Mouse (Mus musculus): ENCODE data around the gene Leo1.
"Not testable (repeated sequence)": the region's sequence is repeated elsewhere in the genome, so short reads cannot be mapped to it uniquely, and the experiment has no call there.

The Leo1 gene

DNA sequence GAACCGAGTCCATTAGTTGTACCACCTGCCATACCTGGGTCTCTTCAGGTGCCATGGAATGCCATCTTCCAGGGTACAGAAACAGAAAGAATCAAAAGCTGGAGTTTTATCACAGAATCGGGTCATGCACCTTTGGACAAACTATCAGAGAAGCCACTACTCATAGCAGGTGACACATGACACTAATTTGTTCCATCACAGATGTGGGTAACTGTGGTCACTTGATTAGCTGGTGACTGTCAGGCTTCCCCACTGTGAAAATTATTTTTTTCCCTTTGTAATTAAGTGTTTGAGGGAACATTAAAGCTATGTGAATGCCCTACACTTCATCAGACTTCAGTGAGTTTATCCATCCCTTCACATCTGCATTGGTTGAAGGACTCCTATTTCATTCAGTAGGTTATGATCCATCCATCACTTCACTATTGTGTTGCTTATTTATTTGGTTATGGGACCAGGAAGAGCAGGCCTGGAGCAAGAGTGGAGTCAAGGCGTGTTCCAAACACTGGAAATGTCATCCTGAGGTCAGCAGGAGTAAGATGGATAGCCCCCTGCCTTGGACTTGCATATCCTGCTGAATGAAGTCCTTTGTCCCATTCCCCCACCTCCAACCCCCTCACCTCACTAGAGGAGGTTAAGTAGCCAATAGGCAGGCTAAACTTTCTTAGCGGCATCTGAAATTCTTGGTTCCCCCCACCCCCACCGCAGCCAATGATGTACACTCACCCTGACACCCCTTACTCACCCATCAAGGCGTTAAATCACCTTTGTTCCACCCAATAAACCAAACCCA lies 16.8 kb upstream of the Leo1 start:
- ATAC-seq (ENCODE audit: insufficient number of reproducible peaks, low FRiP score, low TSS enrichment), result no peak

DNA sequence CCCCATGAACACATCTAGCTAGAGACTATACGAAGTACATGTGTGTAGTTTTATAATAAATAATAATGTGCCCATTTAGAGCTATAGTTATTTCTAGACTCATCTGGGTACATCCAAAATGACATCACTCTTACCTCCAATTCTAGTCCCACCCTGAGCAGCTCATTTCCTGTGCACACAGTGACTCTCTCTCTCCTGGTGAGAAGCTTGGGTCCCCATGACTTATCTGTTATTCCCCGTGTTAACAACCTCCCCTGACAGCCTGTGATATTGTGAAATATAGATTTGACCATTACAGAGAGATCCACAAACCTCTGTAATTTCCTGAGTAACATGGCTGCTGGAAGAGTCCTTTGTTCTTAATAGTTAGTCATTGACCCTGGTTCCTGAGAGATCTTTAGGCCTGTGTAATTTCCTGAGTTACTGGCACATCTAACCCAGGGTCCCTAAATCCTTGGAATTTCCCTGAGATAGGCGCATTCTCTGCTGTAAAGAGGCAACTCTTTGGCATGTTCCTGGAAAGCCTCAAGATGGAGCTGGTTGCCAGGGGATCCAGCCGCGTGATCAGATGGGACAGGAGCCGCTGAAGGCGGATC lies 15.4 kb upstream of the Leo1 start:
- no peak for ATAC-seq (ENCODE audit: insufficient number of reproducible peaks, low FRiP score, low TSS enrichment)

- peak; percentile 91 for ATAC-seq (ENCODE audit: insufficient number of reproducible peaks, low FRiP score, low TSS enrichment)
These were observed 13.7 kb upstream of the Leo1 start for GRCm38 (mm10) chr9:75427366-75428273.

- ATAC-seq (ENCODE audit: insufficient number of reproducible peaks, low FRiP score, low TSS enrichment), result no peak
These were observed 13.1 kb upstream of the Leo1 start for GRCm38 (mm10) chr9:75428274-75428600.

DNA sequence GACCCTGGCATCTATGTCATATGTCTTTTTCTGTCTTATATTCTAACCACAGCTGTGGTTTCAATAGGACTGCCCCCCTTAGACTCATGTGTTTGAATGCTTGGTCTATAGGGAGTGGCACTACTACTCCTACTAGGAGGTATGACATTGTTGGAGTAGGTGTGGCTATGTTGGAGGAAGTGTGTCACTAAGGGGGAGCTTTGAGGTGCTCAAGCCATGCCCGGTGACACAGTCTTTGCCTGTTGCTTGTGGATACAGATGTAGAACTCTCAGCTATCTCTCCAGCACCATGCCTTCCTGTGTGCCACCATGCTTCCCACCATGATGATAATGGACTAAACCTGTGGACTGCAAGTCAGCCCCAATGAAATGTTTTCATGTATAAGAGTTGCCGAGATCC lies 12.3 kb upstream of the Leo1 start:
- ATAC-seq (ENCODE audit: insufficient number of reproducible peaks, low FRiP score, low TSS enrichment), result no peak

GRCm38 (mm10) chr9:75429657-75430056 lies 11.7 kb upstream of the Leo1 start:
- no peak for ATAC-seq (ENCODE audit: insufficient number of reproducible peaks, low FRiP score, low TSS enrichment)

GRCm38 (mm10) chr9:75430822-75431621 lies 10.3 kb upstream of the Leo1 start:
- no peak for ATAC-seq (ENCODE audit: insufficient number of reproducible peaks, low FRiP score, low TSS enrichment)

DNA sequence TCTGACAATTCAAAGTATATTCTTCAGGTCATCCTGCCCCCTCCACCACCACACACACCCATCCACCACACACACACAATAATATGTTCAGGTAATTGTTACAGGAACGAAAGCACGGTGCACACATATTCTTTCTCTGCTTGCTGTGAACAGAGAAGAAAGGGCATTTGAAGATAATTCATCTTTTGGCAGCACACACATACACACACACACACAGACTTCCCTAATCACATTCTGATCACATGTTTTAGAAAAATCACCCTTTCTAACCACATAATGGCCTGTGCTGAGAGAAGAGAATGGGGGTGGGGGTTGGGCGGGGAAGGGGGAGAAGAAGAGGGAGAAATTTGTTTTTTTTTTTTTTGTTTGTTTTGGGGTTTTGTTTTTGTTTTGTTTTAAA lies 8.6 kb upstream of the Leo1 start:
- ATAC-seq (ENCODE audit: insufficient number of reproducible peaks, low FRiP score, low TSS enrichment), result no peak

DNA sequence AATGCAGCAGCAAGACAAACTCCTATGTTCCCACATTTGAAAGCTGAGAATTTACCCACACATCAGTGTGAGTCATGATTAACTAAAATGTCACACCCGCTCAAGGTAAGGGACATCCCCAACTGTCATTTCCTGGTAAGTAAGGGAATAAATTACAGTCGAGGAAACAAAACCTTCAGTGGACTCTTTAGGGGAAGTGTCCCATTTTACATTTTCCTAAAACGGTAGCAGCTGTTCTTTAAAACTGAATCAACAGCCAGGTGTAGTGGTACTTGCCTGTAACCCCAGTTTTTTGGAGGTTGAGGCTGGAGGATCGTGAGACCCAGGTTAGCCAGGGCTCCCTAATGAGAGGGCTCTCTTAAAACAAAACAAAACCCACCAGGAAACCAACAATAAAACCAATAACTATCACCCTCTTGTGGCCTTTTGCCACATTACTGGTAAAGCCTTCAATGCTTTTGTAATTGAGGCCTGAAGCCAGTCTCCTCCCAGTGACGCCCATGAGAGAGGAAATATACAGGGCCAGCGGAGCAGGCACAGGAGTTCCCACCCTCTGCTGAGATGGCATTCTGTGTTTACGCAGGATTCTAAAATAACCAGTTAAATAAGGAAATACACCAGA lies 7.0 kb upstream of the Leo1 start:
- ATAC-seq (ENCODE audit: insufficient number of reproducible peaks, low FRiP score, low TSS enrichment), result no peak

- ATAC-seq (ENCODE audit: insufficient number of reproducible peaks, low FRiP score, low TSS enrichment), result no peak
These were observed 6.5 kb upstream of the Leo1 start for GRCm38 (mm10) chr9:75434872-75435271.

GRCm38 (mm10) chr9:75435291-75435690 lies 6.0 kb upstream of the Leo1 start:
- ATAC-seq (ENCODE audit: insufficient number of reproducible peaks, low FRiP score, low TSS enrichment), result no peak

GRCm38 (mm10) chr9:75435918-75436317 lies 5.4 kb upstream of the Leo1 start:
- peak; percentile 53; the same call in 1 of the 2 replicates for ATAC-seq (ENCODE audit: insufficient number of reproducible peaks, low FRiP score, low TSS enrichment)

GRCm38 (mm10) chr9:75437653-75438385 lies 3.5 kb upstream of the Leo1 start:
- ATAC-seq (ENCODE audit: insufficient number of reproducible peaks, low FRiP score, low TSS enrichment), result no peak

- ATAC-seq (ENCODE audit: insufficient number of reproducible peaks, low FRiP score, low TSS enrichment), result peak; percentile 59
These were observed 387 bp downstream of the Leo1 start for GRCm38 (mm10) chr9:75441691-75442131.

- no peak for ATAC-seq (ENCODE audit: insufficient number of reproducible peaks, low FRiP score, low TSS enrichment)
These were observed 3.7 kb downstream of the Leo1 start for GRCm38 (mm10) chr9:75444981-75445380.

DNA sequence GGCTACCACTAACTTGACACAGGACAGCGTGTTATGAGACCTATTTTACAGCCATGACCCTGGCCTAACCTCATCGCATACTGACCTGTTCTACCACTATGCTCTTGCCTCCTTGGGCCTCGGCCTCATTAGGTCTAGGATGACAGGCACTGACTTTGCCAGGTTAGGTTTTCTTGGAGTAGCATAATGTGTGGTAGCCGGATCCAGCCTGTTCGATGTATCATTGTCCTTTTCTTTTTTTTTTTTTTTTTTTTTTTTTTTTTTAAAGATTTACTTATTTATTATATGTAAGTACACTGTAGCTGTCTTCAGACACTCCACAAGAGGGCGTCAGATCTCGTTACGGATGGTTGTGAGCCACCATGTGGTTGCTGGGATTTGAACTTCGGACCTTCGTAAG lies 5.2 kb downstream of the Leo1 start:
- not testable (repeated sequence) for ATAC-seq (ENCODE audit: insufficient number of reproducible peaks, low FRiP score, low TSS enrichment)

GRCm38 (mm10) chr9:75448021-75448420 lies 6.7 kb downstream of the Leo1 start:
- ATAC-seq (ENCODE audit: insufficient number of reproducible peaks, low FRiP score, low TSS enrichment), result no peak

- ATAC-seq (ENCODE audit: insufficient number of reproducible peaks, low FRiP score, low TSS enrichment), result no peak
These were observed 12.7 kb downstream of the Leo1 start for GRCm38 (mm10) chr9:75453994-75454393.

GRCm38 (mm10) chr9:75455684-75456083 lies 14.4 kb downstream of the Leo1 start:
- no peak for ATAC-seq (ENCODE audit: insufficient number of reproducible peaks, low FRiP score, low TSS enrichment)

Data from cerebellum, adult (tissue).